Mouse (Mus musculus): Measurements from ENCODE around the gene Src. TPM values are rescaled to one million over a fixed set of nuclear protein-coding genes. Genes with fewer than 3 reads are reported as not detected.

Gene Src
- polyA plus RNA-seq (2015; fragmentation: Illumina TruSeq; extraction: RNeasy Lipid Tissue Mini Kit (QIAGEN cat#74804); ENCODE audit: insufficient read depth, low replicate concordance): 3.8 TPM

GRCm38 (mm10) chr2:157418206-157418605, at the start of gene Src:
Gene Src, plus strand, starts transcription at chr2:157418444.

Other genes starting within 250 kb of the Src start
- gene Rbl1, start 213.9 kb upstream of the Src start, polyA plus RNA-seq (2015; fragmentation: Illumina TruSeq; extraction: RNeasy Lipid Tissue Mini Kit (QIAGEN cat#74804); ENCODE audit: insufficient read depth, low replicate concordance): 31.9 TPM
- gene Rpn2, start 139.4 kb upstream of the Src start, polyA plus RNA-seq (2015; fragmentation: Illumina TruSeq; extraction: RNeasy Lipid Tissue Mini Kit (QIAGEN cat#74804); ENCODE audit: insufficient read depth, low replicate concordance): 125 TPM
- gene Mroh8, start 138.9 kb upstream of the Src start, polyA plus RNA-seq (2015; fragmentation: Illumina TruSeq; extraction: RNeasy Lipid Tissue Mini Kit (QIAGEN cat#74804); ENCODE audit: insufficient read depth, low replicate concordance): 0.23 TPM
- not detected for gene Ghrh, start 70.9 kb upstream of the Src start, polyA plus RNA-seq (2015; fragmentation: Illumina TruSeq; extraction: RNeasy Lipid Tissue Mini Kit (QIAGEN cat#74804); ENCODE audit: insufficient read depth, low replicate concordance)
- gene Manbal, start 50.9 kb upstream of the Src start, polyA plus RNA-seq (2015; fragmentation: Illumina TruSeq; extraction: RNeasy Lipid Tissue Mini Kit (QIAGEN cat#74804); ENCODE audit: insufficient read depth, low replicate concordance): 21.3 TPM
- gene Nnat, start 141.6 kb downstream of the Src start, polyA plus RNA-seq (2015; fragmentation: Illumina TruSeq; extraction: RNeasy Lipid Tissue Mini Kit (QIAGEN cat#74804); ENCODE audit: insufficient read depth, low replicate concordance): 2.2 TPM
- 28.9 TPM for gene Blcap, start 152.8 kb downstream of the Src start, polyA plus RNA-seq (2015; fragmentation: Illumina TruSeq; extraction: RNeasy Lipid Tissue Mini Kit (QIAGEN cat#74804); ENCODE audit: insufficient read depth, low replicate concordance)

All from spleen, adult 10 weeks (tissue).